Mouse (Mus musculus) left cerebral cortex, adult 11 months (tissue): Measurements from ENCODE around the gene Slc7a4.
"Not testable (repeated sequence)": the region's sequence is repeated elsewhere in the genome, so short reads cannot be mapped to it uniquely, and the experiment has no call there.

Experiments
- DNase-seq: peaks from one replicate; pipeline ENCODE4 v3.0.0; 2022; ENCODE audit warnings: low spot score

Slc7a4 gene

GRCm38 (mm10) chr16:17561751-17562208 lies 21.2 kb downstream of the Slc7a4 start, which contains the start of gene P2rx6:
P2rx6 (plus strand) TSS chr16:17561885.
- no peak for DNase-seq

DNA sequence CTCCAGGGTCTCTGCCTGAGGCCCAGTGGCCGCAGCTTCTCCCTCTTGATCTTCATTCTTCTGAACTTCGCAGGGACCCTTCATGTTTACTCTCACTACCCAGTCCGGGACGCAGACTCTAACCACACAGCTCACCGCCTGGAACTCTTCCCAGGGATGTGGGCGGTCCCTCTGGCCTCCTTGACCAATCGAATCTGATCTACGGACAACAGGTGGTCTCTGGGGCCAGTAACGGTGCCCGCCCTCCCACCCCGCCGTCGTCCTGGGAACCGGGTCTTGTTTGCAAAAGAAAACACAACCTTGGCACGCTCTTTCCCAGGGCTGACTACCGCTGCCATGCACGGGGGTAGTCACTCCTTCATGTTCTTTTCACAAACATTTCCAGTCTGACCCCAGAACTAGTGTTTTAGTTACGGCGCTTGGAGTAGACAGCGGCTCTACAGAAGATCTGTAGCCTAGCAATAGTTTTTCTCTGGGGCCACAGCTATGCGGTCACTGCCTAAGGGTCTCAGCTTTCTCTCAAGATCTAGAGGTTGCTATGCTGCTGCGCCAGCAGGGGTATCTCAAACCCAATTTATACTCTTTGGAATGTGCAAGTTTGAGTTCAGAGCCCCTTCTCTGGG lies 21.8 kb downstream of the Slc7a4 start, which contains the start of gene Lrrc74b:
Gene Lrrc74b, minus strand, starts transcription at position 120 of the 623 bp plus-strand sequence.
- DNase-seq, result no peak

GRCm38 (mm10) chr16:17559396-17560027 lies 23.5 kb downstream of the Slc7a4 start:
- no peak for DNase-seq

- no peak for DNase-seq
Measured at GRCm38 (mm10) chr16:17558811-17559210, 24.2 kb downstream of the Slc7a4 start.

GRCm38 (mm10) chr16:17557947-17558480 lies 25.0 kb downstream of the Slc7a4 start:
- peak; percentile 63 for DNase-seq

GRCm38 (mm10) chr16:17556907-17557306 lies 26.1 kb downstream of the Slc7a4 start:
- no peak for DNase-seq

DNA sequence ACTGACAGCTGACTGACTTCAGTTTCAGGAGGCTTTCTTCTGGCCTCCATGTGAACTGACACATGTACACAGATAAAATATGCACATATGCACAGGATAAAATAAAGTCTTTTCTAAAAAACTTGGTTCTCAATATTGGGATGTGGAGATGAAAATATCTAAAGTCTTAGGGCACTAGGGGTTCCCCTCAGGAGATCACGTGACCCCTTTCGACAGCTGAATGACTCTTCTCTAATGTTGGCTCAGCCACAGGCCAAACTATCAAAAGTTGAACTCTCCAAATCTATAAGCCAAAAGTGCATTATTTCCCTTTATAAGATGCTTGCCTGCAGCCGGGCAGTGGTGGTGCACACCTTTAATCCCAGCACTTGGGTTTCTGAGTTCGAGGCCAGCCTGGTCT lies 26.8 kb downstream of the Slc7a4 start:
- no peak for DNase-seq

DNA sequence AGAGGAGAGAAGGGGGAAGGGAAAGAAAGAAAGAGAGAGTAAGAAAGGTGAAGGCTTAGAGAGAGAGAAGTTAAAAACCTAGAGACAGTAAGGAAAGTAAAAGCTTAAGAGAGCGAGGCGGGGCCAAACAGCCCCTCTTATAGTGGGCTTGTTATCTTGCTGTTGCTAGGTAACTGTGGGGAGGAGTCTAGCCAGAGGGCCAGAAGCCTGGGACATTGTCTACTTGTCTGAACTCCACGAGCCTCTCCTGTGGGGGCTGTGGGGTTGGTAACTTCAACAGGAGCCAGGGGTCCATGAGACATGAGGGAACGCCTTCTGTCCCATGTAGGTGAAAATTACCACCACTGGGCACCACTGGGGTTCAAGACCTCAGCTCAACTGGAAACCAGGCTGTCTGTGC lies 28.3 kb downstream of the Slc7a4 start:
- not testable (repeated sequence) for DNase-seq

DNA sequence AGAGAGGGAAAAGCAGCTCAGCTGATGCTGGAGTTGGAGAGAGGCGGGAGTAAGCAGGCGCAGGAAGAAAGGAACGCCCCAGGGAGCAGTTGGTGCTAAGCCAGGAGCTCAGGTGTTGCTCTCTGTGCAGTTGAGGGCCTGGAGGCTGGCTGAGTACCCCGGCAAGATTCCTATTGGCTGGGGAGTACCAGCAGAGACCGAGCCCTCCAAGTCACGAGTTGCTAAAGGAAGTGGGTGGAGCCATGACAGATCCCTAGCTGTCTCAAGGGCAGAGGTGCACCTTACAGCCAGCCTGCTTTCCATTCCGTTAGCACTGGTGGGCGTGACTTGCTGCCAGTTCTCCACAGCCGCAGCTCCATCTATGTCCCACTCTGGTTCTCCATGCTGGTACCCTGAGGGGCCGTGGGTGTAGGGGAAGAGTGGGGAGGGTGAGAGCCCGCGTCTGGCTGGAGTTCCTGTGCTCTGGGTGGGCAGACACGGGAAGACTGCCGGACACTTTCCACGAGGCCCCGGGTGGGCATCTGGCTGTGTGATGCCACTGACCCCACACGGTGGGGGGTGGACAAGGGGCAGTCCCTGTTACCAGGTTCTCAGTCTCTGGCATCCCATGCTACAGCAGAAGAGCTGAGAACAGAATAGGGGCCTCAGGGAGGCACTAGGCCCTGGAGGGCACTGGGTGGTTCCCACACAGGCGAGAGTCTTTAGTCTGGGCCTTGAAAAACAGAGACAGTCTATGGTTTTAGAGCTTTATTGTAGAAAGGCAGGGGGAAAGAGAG lies 28.9 kb downstream of the Slc7a4 start:
- no peak for DNase-seq

DNA sequence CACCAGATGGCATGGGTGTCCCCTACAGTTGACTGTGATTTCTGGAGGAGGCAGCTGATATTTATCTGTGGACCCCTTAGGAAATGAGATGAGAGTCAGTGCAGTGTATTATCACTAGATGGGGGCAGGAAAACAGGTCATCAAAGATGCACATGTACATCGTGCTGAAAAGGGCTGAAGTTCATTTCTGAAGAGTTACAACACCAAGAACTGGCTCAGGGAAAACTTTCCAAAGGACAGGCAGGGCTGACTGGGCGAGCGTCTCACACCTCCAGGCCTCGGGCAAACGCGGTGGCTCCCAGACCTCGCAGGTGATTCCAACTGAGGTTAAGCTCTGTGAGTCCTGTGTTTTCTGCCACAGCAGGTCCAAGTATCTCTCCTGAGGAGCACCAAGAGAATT lies 30.2 kb downstream of the Slc7a4 start:
- DNase-seq, result no peak

GRCm38 (mm10) chr16:17542632-17543031 lies 40.4 kb downstream of the Slc7a4 start:
- DNase-seq, result no peak

- no peak for DNase-seq
Measured at GRCm38 (mm10) chr16:17536584-17536983, 46.4 kb downstream of the Slc7a4 start.

- no peak for DNase-seq
Measured at GRCm38 (mm10) chr16:17532676-17533329, 50.2 kb downstream of the Slc7a4 start.

GRCm38 (mm10) chr16:17532271-17532670 lies 50.7 kb downstream of the Slc7a4 start:
- DNase-seq, result no peak

DNA sequence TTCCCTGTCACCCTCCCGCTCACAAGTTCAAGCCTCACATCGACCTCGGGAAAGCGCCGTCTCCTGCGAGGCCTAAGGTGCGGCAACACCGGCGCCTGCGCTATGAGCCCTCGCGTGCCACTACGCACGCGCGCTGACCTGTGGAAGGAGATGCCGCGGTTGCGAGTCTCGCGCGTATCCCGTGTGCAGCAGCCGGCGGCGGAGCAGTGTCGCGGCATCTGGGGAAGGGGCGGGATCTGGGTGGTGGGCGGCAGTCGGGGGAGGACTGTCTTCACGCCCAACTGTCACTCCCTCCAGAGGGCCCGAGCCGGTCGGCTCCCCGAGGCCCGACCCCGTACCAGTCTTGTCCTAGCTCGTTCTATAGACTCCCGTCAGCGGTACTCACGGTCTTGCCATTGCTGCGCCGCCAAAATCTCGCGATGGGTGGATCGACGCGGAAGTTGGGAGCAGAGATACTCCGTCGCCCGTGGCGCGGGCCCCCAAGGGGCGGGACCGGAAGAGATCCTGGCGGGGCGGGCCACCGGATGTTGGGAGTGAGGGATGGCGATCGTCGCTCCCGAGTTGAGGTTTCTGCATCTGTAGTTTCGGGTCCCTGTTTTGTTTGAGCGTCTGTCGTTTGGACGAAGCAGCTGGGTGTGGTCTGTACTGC lies 52.2 kb downstream of the Slc7a4 start, which contains the start of gene Thap7:
Gene Thap7, minus strand, starts transcription at position 497 of the 649 bp plus-strand sequence.
- DNase-seq, result peak; percentile 91

- no peak for DNase-seq
Measured at GRCm38 (mm10) chr16:17529981-17530586, 52.9 kb downstream of the Slc7a4 start.

- DNase-seq, result no peak
Measured at GRCm38 (mm10) chr16:17528276-17528675, 54.7 kb downstream of the Slc7a4 start.

DNA sequence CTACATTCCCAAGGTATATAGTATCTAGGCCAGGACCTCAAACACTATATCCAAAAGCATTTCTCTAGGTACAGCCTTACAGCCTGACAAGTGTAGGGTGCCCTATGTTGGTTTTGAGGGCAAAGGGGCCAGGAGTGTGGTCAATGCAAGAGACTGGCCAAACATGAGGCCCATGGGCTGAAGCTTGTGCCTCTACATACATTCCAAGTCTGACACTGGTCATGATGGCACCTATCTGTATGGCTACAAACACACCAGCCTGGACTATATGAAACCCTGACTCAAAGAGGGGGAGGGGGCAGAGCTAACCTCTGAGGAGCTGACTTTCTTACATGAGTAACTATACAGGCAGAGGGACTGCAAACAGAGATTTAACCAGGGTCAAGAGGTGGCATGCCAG lies 55.4 kb downstream of the Slc7a4 start:
- DNase-seq, result no peak

- DNase-seq, result no peak
Measured at GRCm38 (mm10) chr16:17526223-17526622, 56.8 kb downstream of the Slc7a4 start.

DNA sequence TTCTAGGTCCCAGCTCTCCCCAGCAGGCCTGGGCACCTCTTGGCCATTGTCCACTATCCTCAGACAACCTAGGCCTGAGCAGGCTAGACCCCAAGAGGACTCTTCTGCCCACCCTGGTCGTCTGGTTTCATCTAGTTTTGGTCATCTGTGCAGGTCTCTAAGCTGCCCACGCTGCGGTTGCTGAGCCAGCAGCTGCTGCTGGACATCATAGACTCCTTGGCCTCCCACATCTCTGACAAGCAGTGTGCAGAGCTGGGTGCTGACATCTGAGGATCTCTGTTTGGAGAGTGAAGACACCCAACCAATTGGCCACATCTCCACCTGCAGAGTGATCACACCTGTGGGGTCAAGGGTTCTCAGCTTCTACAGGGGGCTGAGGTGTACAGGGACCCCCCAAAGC lies 57.5 kb downstream of the Slc7a4 start:
- no peak for DNase-seq

- no peak for DNase-seq
Measured at GRCm38 (mm10) chr16:17524156-17524555, 58.9 kb downstream of the Slc7a4 start.
